Mouse (Mus musculus): Measurements from ENCODE around the gene Cmah. TPM values are rescaled to one million over a fixed set of nuclear protein-coding genes. Genes with fewer than 3 reads are reported as not detected.

Gene Cmah
- polyA plus RNA-seq, 1 experiment from 2014 or later: 0.23 TPM

GRCm38 (mm10) chr13:24336818-24337217 lies 9.6 kb downstream of the Cmah start:
- no peaks in the 10 kb centered on the region for H3K36me3 ChIP-seq (ENCODE audit: control insufficient read depth, insufficient read depth, low read length)
- H3K27ac ChIP-seq (ENCODE audit: low read depth): no peak overlapping the region
- no peaks in the 10 kb centered on the region for H3K27me3 ChIP-seq (replicated peaks; ENCODE audit: control insufficient read depth, insufficient read depth, low read length)
- H3K4me2 ChIP-seq (ENCODE audit: low read length): no peak overlapping the region
- WGBS: 76% methylated on average over 4 of the region's 4 CpGs
- ATAC-seq (replicated peaks; ENCODE audit: low FRiP score, low TSS enrichment, low read depth) (no peak), DNase-seq (ENCODE audit: low spot score) (no peak)
- H3K9me3 ChIP-seq (ENCODE audit: control insufficient read depth, low read length): no peaks in the 10 kb centered on the region
- no peaks in the 10 kb centered on the region for H3K4me1 ChIP-seq (replicated peaks; ENCODE audit: control insufficient read depth, insufficient read depth, low read length)
- H3K4me3 ChIP-seq (ENCODE audit: low read depth, low read length): no peak overlapping the region
- H3K9ac ChIP-seq (ENCODE audit: low read length): no peak overlapping the region

DNA sequence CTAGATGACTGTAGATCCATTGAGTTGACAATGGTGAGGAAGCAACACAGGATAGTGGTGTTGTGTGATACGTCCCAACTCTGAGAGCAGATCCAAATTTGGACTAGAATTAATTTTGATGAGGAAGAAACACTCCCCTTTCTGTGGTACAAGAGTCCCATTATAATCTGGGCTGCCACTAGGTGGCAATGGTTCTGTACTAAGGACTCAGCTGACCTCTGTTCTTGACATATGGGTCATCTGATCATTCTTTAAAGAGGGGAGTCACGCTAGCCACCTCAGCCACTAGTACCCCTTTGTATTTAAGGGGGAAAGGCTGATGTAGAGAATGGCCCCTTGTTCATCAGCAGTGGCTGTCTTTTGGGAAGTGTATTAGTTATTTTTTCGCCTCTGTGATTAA lies 10.7 kb downstream of the Cmah start:
- no peak for DNase-seq (ENCODE audit: low spot score)
- no peak for ATAC-seq (replicated peaks; ENCODE audit: low FRiP score, low TSS enrichment, low read depth)

DNA sequence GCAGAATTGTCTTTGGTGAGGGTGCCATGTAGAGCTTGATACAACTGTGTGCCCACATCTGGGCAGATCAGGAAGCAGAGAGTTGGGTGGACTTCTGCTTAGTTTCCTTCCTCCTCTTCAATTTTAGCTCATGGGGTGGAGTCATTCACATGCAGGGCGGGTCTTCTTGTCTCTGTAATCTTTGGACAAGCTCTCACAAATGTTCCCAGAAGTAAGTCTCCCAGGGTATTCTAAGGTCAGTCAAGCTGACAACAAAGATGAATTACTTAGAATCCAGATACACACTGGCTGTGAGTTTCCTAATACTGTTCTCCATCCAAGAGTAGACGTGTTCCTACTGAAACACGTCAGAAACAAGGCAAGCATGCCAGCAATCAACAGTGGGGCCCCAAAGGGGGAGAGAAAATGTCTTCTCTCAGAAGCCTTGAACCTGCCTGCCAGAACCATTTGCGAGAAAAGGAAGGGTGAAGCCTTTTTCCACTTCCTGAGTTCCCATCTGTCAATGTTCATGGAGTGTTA lies 11.2 kb downstream of the Cmah start:
- Histone ChIP-seq H3K4me3 (ENCODE audit: low read depth, low read length) (no peak overlapping the region), H3K27me3 (replicated peaks; ENCODE audit: control insufficient read depth, insufficient read depth, low read length) (no peaks in the 10 kb centered on the region), H3K4me1 (replicated peaks; ENCODE audit: control insufficient read depth, insufficient read depth, low read length) (no peaks in the 10 kb centered on the region), H3K27ac (ENCODE audit: low read depth) (no peak overlapping the region), H3K9ac (ENCODE audit: low read length) (no peak overlapping the region), H3K9me3 (ENCODE audit: control insufficient read depth, low read length) (no peaks in the 10 kb centered on the region), H3K36me3 (ENCODE audit: control insufficient read depth, insufficient read depth, low read length) (no peaks in the 10 kb centered on the region), H3K4me2 (ENCODE audit: low read length) (no peak overlapping the region)
- WGBS: 46% methylated on average over 4 of the region's 4 CpGs
- ATAC-seq (replicated peaks; ENCODE audit: low FRiP score, low TSS enrichment, low read depth) (no peak), DNase-seq (ENCODE audit: low spot score) (no peak)

More for the DNA sequence above, 10.7 kb downstream of the Cmah start:
- Histone ChIP-seq H3K4me3 (ENCODE audit: low read depth, low read length) (no peak overlapping the region), H3K4me1 (replicated peaks; ENCODE audit: control insufficient read depth, insufficient read depth, low read length) (no peaks in the 10 kb centered on the region), H3K36me3 (ENCODE audit: control insufficient read depth, insufficient read depth, low read length) (no peaks in the 10 kb centered on the region), H3K9ac (ENCODE audit: low read length) (no peak overlapping the region), H3K9me3 (ENCODE audit: control insufficient read depth, low read length) (no peaks in the 10 kb centered on the region), H3K4me2 (ENCODE audit: low read length) (no peak overlapping the region), H3K27ac (ENCODE audit: low read depth) (no peak overlapping the region), H3K27me3 (replicated peaks; ENCODE audit: control insufficient read depth, insufficient read depth, low read length) (no peaks in the 10 kb centered on the region)
- WGBS: 45% methylated on average over 3 of the region's 3 CpGs

DNA sequence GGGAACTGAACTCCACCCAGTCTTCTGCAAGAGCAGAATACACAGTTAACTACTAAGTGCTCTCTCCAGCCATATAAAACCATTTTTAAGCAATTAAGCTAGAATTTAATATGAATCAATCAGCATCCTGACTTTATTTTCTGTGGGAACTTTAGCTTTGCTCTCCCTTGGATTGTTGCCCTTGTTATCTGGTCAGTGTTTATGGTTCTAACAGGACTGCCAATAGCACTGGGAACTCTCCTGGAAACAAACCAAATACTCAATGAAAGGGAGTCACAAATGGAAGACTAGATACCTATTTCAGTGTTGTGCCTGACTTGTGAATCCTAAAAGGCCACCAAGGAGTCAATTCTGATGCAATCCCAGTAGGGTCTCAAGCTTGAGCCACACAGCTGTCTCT lies 12.7 kb downstream of the Cmah start:
- no peaks in the 10 kb centered on the region for H3K9me3 ChIP-seq (ENCODE audit: control insufficient read depth, low read length)
- ATAC-seq (replicated peaks; ENCODE audit: low FRiP score, low TSS enrichment, low read depth): no peak

GRCm38 (mm10) chr13:24340462-24340861 lies 13.3 kb downstream of the Cmah start:
- Histone ChIP-seq H3K9me3 (ENCODE audit: control insufficient read depth, low read length) (no peaks in the 10 kb centered on the region), H3K4me3 (ENCODE audit: low read depth, low read length) (no peak overlapping the region), H3K9ac (ENCODE audit: low read length) (no peak overlapping the region), H3K27ac (ENCODE audit: low read depth) (no peak overlapping the region), H3K4me1 (replicated peaks; ENCODE audit: control insufficient read depth, insufficient read depth, low read length) (no peaks in the 10 kb centered on the region), H3K4me2 (ENCODE audit: low read length) (no peak overlapping the region), H3K27me3 (replicated peaks; ENCODE audit: control insufficient read depth, insufficient read depth, low read length) (no peaks in the 10 kb centered on the region), H3K36me3 (ENCODE audit: control insufficient read depth, insufficient read depth, low read length) (no peaks in the 10 kb centered on the region)
- no peak for ATAC-seq (replicated peaks; ENCODE audit: low FRiP score, low TSS enrichment, low read depth)
- WGBS: 90% methylated on average over 6 of the region's 6 CpGs
- no peak for DNase-seq (ENCODE audit: low spot score)

More for the DNA sequence above, 12.7 kb downstream of the Cmah start:
- DNase-seq (ENCODE audit: low spot score): no peak
- Histone ChIP-seq H3K4me2 (ENCODE audit: low read length) (no peak overlapping the region), H3K27me3 (replicated peaks; ENCODE audit: control insufficient read depth, insufficient read depth, low read length) (no peaks in the 10 kb centered on the region), H3K27ac (ENCODE audit: low read depth) (no peak overlapping the region), H3K4me3 (ENCODE audit: low read depth, low read length) (no peak overlapping the region), H3K36me3 (ENCODE audit: control insufficient read depth, insufficient read depth, low read length) (no peaks in the 10 kb centered on the region), H3K4me1 (replicated peaks; ENCODE audit: control insufficient read depth, insufficient read depth, low read length) (no peaks in the 10 kb centered on the region), H3K9ac (ENCODE audit: low read length) (no peak overlapping the region)

DNA sequence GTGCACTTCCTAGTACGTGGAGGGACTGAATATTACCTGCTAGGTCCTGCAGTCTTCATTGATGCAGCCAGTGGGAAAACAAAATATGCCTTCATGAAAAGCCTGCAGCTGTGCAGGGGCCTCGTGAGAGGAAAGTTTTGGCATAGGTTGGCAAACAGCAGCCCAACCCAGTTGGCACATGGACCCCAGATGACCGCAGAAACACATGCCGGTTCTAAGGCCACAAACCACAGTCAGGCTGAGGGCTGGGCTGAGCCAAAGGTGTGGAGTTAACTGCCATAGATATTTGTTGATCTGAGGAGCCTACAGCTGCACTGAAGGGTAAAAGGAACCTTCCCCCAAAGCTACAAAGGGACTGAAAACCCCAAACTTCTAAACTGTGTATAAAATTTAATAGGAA lies 14.9 kb downstream of the Cmah start:
- H3K27me3 ChIP-seq (replicated peaks; ENCODE audit: control insufficient read depth, insufficient read depth, low read length): no peaks in the 10 kb centered on the region
- H3K27ac ChIP-seq (ENCODE audit: low read depth): no peak overlapping the region
- no peaks in the 10 kb centered on the region for H3K36me3 ChIP-seq (ENCODE audit: control insufficient read depth, insufficient read depth, low read length)
- H3K4me3 ChIP-seq (ENCODE audit: low read depth, low read length): no peak overlapping the region
- DNase-seq (ENCODE audit: low spot score) (no peak), ATAC-seq (replicated peaks; ENCODE audit: low FRiP score, low TSS enrichment, low read depth) (no peak)
- WGBS: 82% methylated on average over 4 of the region's 4 CpGs
- H3K4me2 ChIP-seq (ENCODE audit: low read length): no peak overlapping the region
- no peaks in the 10 kb centered on the region for H3K9me3 ChIP-seq (ENCODE audit: control insufficient read depth, low read length)
- H3K9ac ChIP-seq (ENCODE audit: low read length): no peak overlapping the region
- no peaks in the 10 kb centered on the region for H3K4me1 ChIP-seq (replicated peaks; ENCODE audit: control insufficient read depth, insufficient read depth, low read length)

- 93% methylated on average over 5 of the region's 5 CpGs for WGBS
- no peaks in the 10 kb centered on the region for H3K36me3 ChIP-seq (ENCODE audit: control insufficient read depth, insufficient read depth, low read length)
- no peaks in the 10 kb centered on the region for H3K27me3 ChIP-seq (replicated peaks; ENCODE audit: control insufficient read depth, insufficient read depth, low read length)
- no peak for ATAC-seq (replicated peaks; ENCODE audit: low FRiP score, low TSS enrichment, low read depth)
- H3K27ac ChIP-seq (ENCODE audit: low read depth): no peak overlapping the region
- H3K9ac ChIP-seq (ENCODE audit: low read length): no peak overlapping the region
- no peaks in the 10 kb centered on the region for H3K4me1 ChIP-seq (replicated peaks; ENCODE audit: control insufficient read depth, insufficient read depth, low read length)
- H3K9me3 ChIP-seq (ENCODE audit: control insufficient read depth, low read length): no peaks in the 10 kb centered on the region
- no peak overlapping the region for H3K4me2 ChIP-seq (ENCODE audit: low read length)
- no peak overlapping the region for H3K4me3 ChIP-seq (ENCODE audit: low read depth, low read length)
- DNase-seq (ENCODE audit: low spot score): no peak
Measured at GRCm38 (mm10) chr13:24353004-24353403, 25.8 kb downstream of the Cmah start.

- Histone ChIP-seq H3K4me3 (ENCODE audit: low read depth, low read length) (no peak overlapping the region), H3K9me3 (ENCODE audit: control insufficient read depth, low read length) (no peaks in the 10 kb centered on the region), H3K4me2 (ENCODE audit: low read length) (no peak overlapping the region), H3K36me3 (ENCODE audit: control insufficient read depth, insufficient read depth, low read length) (no peaks in the 10 kb centered on the region), H3K4me1 (replicated peaks; ENCODE audit: control insufficient read depth, insufficient read depth, low read length) (no peaks in the 10 kb centered on the region), H3K27ac (ENCODE audit: low read depth) (no peak overlapping the region), H3K9ac (ENCODE audit: low read length) (no peak overlapping the region), H3K27me3 (replicated peaks; ENCODE audit: control insufficient read depth, insufficient read depth, low read length) (no peaks in the 10 kb centered on the region)
- 81% methylated on average over 5 of the region's 5 CpGs for WGBS
- ATAC-seq (replicated peaks; ENCODE audit: low FRiP score, low TSS enrichment, low read depth) (no peak), DNase-seq (ENCODE audit: low spot score) (no peak)
Measured at GRCm38 (mm10) chr13:24354751-24355150, 27.5 kb downstream of the Cmah start.

DNA sequence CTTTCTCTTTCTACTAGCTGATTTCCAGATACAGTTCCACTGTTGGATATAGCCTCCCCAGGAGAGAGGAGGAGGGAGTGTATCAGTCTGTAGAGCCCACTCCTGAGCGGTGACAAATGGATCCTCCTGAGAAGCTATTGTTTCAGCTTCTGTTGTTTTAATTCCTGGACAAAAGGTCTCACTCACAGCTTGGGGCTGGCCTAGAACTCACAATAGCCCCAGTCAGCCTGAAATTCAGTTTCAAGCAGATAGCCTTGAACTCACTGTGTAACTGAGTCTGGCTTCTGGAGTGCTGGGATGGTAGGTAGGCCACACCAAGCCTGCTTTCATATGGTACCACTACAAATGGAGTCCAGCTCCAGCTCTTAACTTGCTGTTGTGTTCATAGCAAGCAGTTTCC lies 32.0 kb downstream of the Cmah start:
- H3K4me1 ChIP-seq (replicated peaks; ENCODE audit: control insufficient read depth, insufficient read depth, low read length): no peaks in the 10 kb centered on the region
- ATAC-seq (replicated peaks; ENCODE audit: low FRiP score, low TSS enrichment, low read depth): no peak
- H3K9me3 ChIP-seq (ENCODE audit: control insufficient read depth, low read length): no peaks in the 10 kb centered on the region
- no peaks in the 10 kb centered on the region for H3K27me3 ChIP-seq (replicated peaks; ENCODE audit: control insufficient read depth, insufficient read depth, low read length)
- no peak overlapping the region for H3K27ac ChIP-seq (ENCODE audit: low read depth)
- DNase-seq (ENCODE audit: low spot score): no peak
- no peaks in the 10 kb centered on the region for H3K36me3 ChIP-seq (ENCODE audit: control insufficient read depth, insufficient read depth, low read length)
- H3K9ac ChIP-seq (ENCODE audit: low read length): no peak overlapping the region
- WGBS: 82% methylated on average over 1 of the region's 1 CpGs
- H3K4me2 ChIP-seq (ENCODE audit: low read length): no peak overlapping the region
- H3K4me3 ChIP-seq (ENCODE audit: low read depth, low read length): no peak overlapping the region
